Mouse (Mus musculus): Measurements from ENCODE around the gene Wrap53. TPM values are rescaled to one million over a fixed set of nuclear protein-coding genes. Genes with fewer than 3 reads are reported as not detected.
"Not testable (repeated sequence)": the region's sequence is repeated elsewhere in the genome, so short reads cannot be mapped to it uniquely, and the experiment has no call there.

Gene Wrap53
- 34.5 and 34.6 TPM in 2 replicates for polyA plus RNA-seq (2014; fragmentation: Nextera tagmentation; extraction: Ambion mirVana)

DNA sequence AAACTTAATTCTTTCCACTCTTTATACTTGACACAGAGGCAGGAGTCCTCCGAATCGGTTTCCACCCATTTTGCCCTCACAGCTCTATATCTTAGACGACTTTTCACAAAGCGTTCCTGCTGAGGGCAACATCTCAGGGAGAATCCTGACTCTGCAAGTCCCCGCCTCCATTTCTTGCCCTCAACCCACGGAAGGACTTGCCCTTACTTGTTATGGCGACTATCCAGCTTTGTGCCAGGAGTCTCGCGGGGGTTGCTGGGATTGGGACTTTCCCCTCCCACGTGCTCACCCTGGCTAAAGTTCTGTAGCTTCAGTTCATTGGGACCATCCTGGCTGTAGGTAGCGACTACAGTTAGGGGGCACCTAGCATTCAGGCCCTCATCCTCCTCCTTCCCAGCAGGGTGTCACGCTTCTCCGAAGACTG, at the start of gene Wrap53, which contains the start of gene Trp53:
Wrap53 (minus strand) TSS at position 165 of the 424 bp plus-strand sequence.
Trp53 (plus strand) TSS at position 269 of the 424 bp plus-strand sequence.
- peak within 1 kb of the TSS; percentile 71 for H3K4me3 ChIP-seq (ENCODE audit: low read depth, low read length)
- H3K4me2 ChIP-seq (ENCODE audit: low read depth) = peak within 1 kb of the TSS; percentile 72
- no peaks in the 10 kb centered on the region for H3K36me3 ChIP-seq (ENCODE audit: control insufficient read depth, insufficient read depth, low read length)
- H3K9me3 ChIP-seq (ENCODE audit: control insufficient read depth, low read length) = no peaks in the 10 kb centered on the region
- WGBS = 0% methylated on average over 13 of the region's 13 CpGs
- peak within 1 kb of the TSS; percentile 88 for H3K9ac ChIP-seq (ENCODE audit: low read length)
- ATAC-seq (ENCODE audit: insufficient read depth, low FRiP score, low TSS enrichment) (peak; percentile 51), DNase-seq (ENCODE audit: low spot score) (peak; percentile 91)
- peak within 1 kb of the TSS; percentile 92 for H3K27ac ChIP-seq (ENCODE audit: low read depth, low read length)
- no peaks in the 10 kb centered on the region for H3K27me3 ChIP-seq (ENCODE audit: control insufficient read depth, insufficient read depth, low read length)
- peaks cover 18% of the 10 kb centered on the region for H3K4me1 ChIP-seq (ENCODE audit: control insufficient read depth, insufficient read depth, low read length)

GRCm38 (mm10) chr11:69629802-69630201, 49.7 kb upstream of the Wrap53 start:
- 64% methylated on average over 1 of the region's 1 CpGs for WGBS
- Histone ChIP-seq H3K4me1 (ENCODE audit: control insufficient read depth, insufficient read depth, low read length) (peaks cover 9% of the 10 kb centered on the region), H3K27ac (ENCODE audit: low read depth, low read length) (no peak overlapping the region), H3K36me3 (ENCODE audit: control insufficient read depth, insufficient read depth, low read length) (no peaks in the 10 kb centered on the region), H3K4me3 (ENCODE audit: low read depth, low read length) (no peak overlapping the region), H3K4me2 (ENCODE audit: low read depth) (no peak overlapping the region), H3K9ac (ENCODE audit: low read length) (no peak overlapping the region), H3K9me3 (ENCODE audit: control insufficient read depth, low read length) (no peaks in the 10 kb centered on the region), H3K27me3 (ENCODE audit: control insufficient read depth, insufficient read depth, low read length) (no peaks in the 10 kb centered on the region)
- DNase-seq (ENCODE audit: low spot score) = no peak
- no peak for ATAC-seq (ENCODE audit: insufficient read depth, low FRiP score, low TSS enrichment)

GRCm38 (mm10) chr11:69628286-69628685, 48.2 kb upstream of the Wrap53 start:
- DNase-seq (ENCODE audit: low spot score) = peak; percentile 81
- H3K4me3 ChIP-seq (ENCODE audit: low read depth, low read length) = no peak overlapping the region
- H3K4me2 ChIP-seq (ENCODE audit: low read depth) = no peak overlapping the region
- H3K9me3 ChIP-seq (ENCODE audit: control insufficient read depth, low read length) = no peaks in the 10 kb centered on the region
- H3K36me3 ChIP-seq (ENCODE audit: control insufficient read depth, insufficient read depth, low read length) = no peaks in the 10 kb centered on the region
- H3K4me1 ChIP-seq (ENCODE audit: control insufficient read depth, insufficient read depth, low read length) = no peaks in the 10 kb centered on the region
- H3K27ac ChIP-seq (ENCODE audit: low read depth, low read length) = no peak overlapping the region
- H3K27me3 ChIP-seq (ENCODE audit: control insufficient read depth, insufficient read depth, low read length) = no peaks in the 10 kb centered on the region
- WGBS = 37% methylated on average over 6 of the region's 6 CpGs
- no peak for ATAC-seq (ENCODE audit: insufficient read depth, low FRiP score, low TSS enrichment)
- H3K9ac ChIP-seq (ENCODE audit: low read length) = no peak overlapping the region

- not testable (repeated sequence) for H3K4me2 ChIP-seq (ENCODE audit: low read depth); H3K27me3 ChIP-seq (ENCODE audit: control insufficient read depth, insufficient read depth, low read length); H3K9me3 ChIP-seq (ENCODE audit: control insufficient read depth, low read length); H3K36me3 ChIP-seq (ENCODE audit: control insufficient read depth, insufficient read depth, low read length); H3K4me3 ChIP-seq (ENCODE audit: low read depth, low read length); DNase-seq (ENCODE audit: low spot score); H3K4me1 ChIP-seq (ENCODE audit: control insufficient read depth, insufficient read depth, low read length); H3K9ac ChIP-seq (ENCODE audit: low read length); H3K27ac ChIP-seq (ENCODE audit: low read depth, low read length); ATAC-seq (ENCODE audit: insufficient read depth, low FRiP score, low TSS enrichment)
- 86% methylated on average over 2 of the region's 2 CpGs for WGBS
Observed at GRCm38 (mm10) chr11:69624339-69624738, 44.3 kb upstream of the Wrap53 start.

GRCm38 (mm10) chr11:69623006-69623405, 43.0 kb upstream of the Wrap53 start:
- ATAC-seq (ENCODE audit: insufficient read depth, low FRiP score, low TSS enrichment) = no peak
- no peaks in the 10 kb centered on the region for H3K27me3 ChIP-seq (ENCODE audit: control insufficient read depth, insufficient read depth, low read length)
- 0 out of 2 replicates have a peak overlapping the region, but pooled peaks have one; percentile 40 for H3K4me3 ChIP-seq (ENCODE audit: low read depth, low read length)
- peak overlapping the region; percentile 69; the same call in 1 of the 2 replicates for H3K4me2 ChIP-seq (ENCODE audit: low read depth)
- no peaks in the 10 kb centered on the region; the same call in 1 of the 2 replicates for H3K36me3 ChIP-seq (ENCODE audit: control insufficient read depth, insufficient read depth, low read length)
- no peak for DNase-seq (ENCODE audit: low spot score)
- 64% methylated on average over 4 of the region's 4 CpGs for WGBS
- no peak overlapping the region; the same call in 1 of the 2 replicates for H3K9ac ChIP-seq (ENCODE audit: low read length)
- H3K9me3 ChIP-seq (ENCODE audit: control insufficient read depth, low read length) = no peaks in the 10 kb centered on the region
- no peak overlapping the region for H3K27ac ChIP-seq (ENCODE audit: low read depth, low read length)
- peaks cover 8% of the 10 kb centered on the region for H3K4me1 ChIP-seq (ENCODE audit: control insufficient read depth, insufficient read depth, low read length)

DNA sequence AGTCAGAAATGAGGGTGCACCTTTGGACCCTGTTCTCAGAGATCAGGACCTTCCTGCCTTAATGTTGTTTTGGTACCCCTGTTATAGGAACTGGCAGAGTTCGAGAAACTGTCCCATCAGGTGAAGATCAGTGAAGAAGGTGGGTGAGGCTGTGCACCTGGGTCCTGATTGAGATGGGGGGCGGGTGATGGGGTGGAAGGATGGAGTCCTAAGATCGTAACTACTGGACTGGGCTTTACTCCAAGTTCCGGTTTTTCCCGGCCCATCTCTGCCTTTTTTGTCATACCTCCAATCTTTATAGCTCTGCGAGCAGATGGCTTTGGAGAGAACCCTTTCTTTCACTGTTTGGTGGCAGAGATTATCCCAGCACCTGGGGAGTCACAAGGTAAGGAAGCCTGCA, 42.4 kb upstream of the Wrap53 start:
- no peaks in the 10 kb centered on the region for H3K27me3 ChIP-seq (ENCODE audit: control insufficient read depth, insufficient read depth, low read length)
- peak overlapping the region; percentile 40 for H3K4me3 ChIP-seq (ENCODE audit: low read depth, low read length)
- H3K36me3 ChIP-seq (ENCODE audit: control insufficient read depth, insufficient read depth, low read length) = no peaks in the 10 kb centered on the region; the same call in 1 of the 2 replicates
- peak overlapping the region; percentile 58 for H3K9ac ChIP-seq (ENCODE audit: low read length)
- peak overlapping the region; percentile 69 for H3K4me2 ChIP-seq (ENCODE audit: low read depth)
- H3K4me1 ChIP-seq (ENCODE audit: control insufficient read depth, insufficient read depth, low read length) = peaks cover 8% of the 10 kb centered on the region
- ATAC-seq (ENCODE audit: insufficient read depth, low FRiP score, low TSS enrichment) (no peak), DNase-seq (ENCODE audit: low spot score) (no peak)
- H3K9me3 ChIP-seq (ENCODE audit: control insufficient read depth, low read length) = no peaks in the 10 kb centered on the region
- H3K27ac ChIP-seq (ENCODE audit: low read depth, low read length) = 0 out of 2 replicates have a peak overlapping the region, but pooled peaks have one; percentile 45
- 43% methylated on average over 6 of the region's 6 CpGs for WGBS

DNA sequence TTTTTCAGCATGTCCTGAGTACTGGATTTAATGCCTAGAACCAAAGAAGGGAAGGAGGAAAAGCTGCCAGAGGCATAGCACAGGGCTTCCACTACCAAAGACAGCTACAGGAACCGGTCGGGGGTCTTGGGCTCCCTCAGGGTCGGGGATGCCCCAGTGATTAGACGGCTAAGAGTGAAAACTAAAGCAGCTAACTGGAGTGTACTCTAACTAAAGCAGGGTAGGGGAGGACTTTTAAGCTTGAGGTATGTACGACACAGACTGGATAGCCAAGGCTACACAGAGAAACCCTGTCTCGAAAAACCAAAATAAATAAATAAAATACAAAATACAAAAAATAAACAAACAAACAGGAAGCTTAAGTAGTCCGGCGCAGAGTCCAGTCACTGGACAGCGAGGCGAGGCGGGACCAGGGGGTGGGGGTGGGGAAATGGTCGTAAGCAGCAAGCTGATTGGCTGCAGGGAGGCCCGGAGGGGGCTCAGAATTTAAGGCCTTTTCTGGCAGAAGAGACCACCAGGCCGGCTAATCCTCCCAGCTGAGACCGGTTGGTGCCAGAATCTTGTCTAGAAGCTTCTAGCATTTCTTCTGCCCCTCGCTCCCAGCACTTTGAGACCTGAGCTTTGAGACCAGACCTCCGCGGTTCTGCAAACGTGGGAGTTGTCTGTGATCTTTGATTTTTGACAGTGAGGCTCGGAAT, 41.7 kb upstream of the Wrap53 start, which contains the start of gene Sat2:
Sat2 (plus strand) TSS at position 454 of the 698 bp plus-strand sequence.
- Histone ChIP-seq H3K9ac (ENCODE audit: low read length) (peak within 1 kb of the TSS; percentile 58), H3K4me3 (ENCODE audit: low read depth, low read length) (peak within 1 kb of the TSS; percentile 40), H3K27ac (ENCODE audit: low read depth, low read length) (0 out of 2 replicates have a peak within 1 kb of the TSS, but pooled peaks have one; percentile 45), H3K27me3 (ENCODE audit: control insufficient read depth, insufficient read depth, low read length) (no peaks in the 10 kb centered on the region), H3K4me2 (ENCODE audit: low read depth) (peak within 1 kb of the TSS; percentile 69), H3K4me1 (ENCODE audit: control insufficient read depth, insufficient read depth, low read length) (peaks cover 8% of the 10 kb centered on the region), H3K36me3 (ENCODE audit: control insufficient read depth, insufficient read depth, low read length) (no peaks in the 10 kb centered on the region; the same call in 1 of the 2 replicates), H3K9me3 (ENCODE audit: control insufficient read depth, low read length) (no peaks in the 10 kb centered on the region)
- peak; percentile 60; the same call in 1 of the 2 replicates for ATAC-seq (ENCODE audit: insufficient read depth, low FRiP score, low TSS enrichment)
- DNase-seq (ENCODE audit: low spot score) = peak; percentile 88
- 2% methylated on average over 20 of the region's 20 CpGs for WGBS

- peaks cover 8% of the 10 kb centered on the region for H3K4me1 ChIP-seq (ENCODE audit: control insufficient read depth, insufficient read depth, low read length)
- H3K9me3 ChIP-seq (ENCODE audit: control insufficient read depth, low read length) = no peaks in the 10 kb centered on the region
- H3K4me3 ChIP-seq (ENCODE audit: low read depth, low read length) = no peak overlapping the region
- WGBS = 88% methylated on average over 7 of the region's 7 CpGs
- H3K4me2 ChIP-seq (ENCODE audit: low read depth) = no peak overlapping the region
- no peak overlapping the region for H3K27ac ChIP-seq (ENCODE audit: low read depth, low read length)
- no peaks in the 10 kb centered on the region for H3K27me3 ChIP-seq (ENCODE audit: control insufficient read depth, insufficient read depth, low read length)
- no peak overlapping the region for H3K9ac ChIP-seq (ENCODE audit: low read length)
- no peaks in the 10 kb centered on the region; the same call in 1 of the 2 replicates for H3K36me3 ChIP-seq (ENCODE audit: control insufficient read depth, insufficient read depth, low read length)
- DNase-seq (ENCODE audit: low spot score) = no peak
- no peak for ATAC-seq (ENCODE audit: insufficient read depth, low FRiP score, low TSS enrichment)
Observed at GRCm38 (mm10) chr11:69620394-69621081, 40.5 kb upstream of the Wrap53 start.
